Mouse (Mus musculus): Measurements from ENCODE around the gene Tbc1d23. TPM values are rescaled to one million over a fixed set of nuclear protein-coding genes. Genes with fewer than 3 reads are reported as not detected.
"Not testable (repeated sequence)": the region's sequence is repeated elsewhere in the genome, so short reads cannot be mapped to it uniquely, and the experiment has no call there.

The Tbc1d23 gene
- polyA plus RNA-seq, 1 experiment from 2014 or later, result 23.2 TPM

DNA sequence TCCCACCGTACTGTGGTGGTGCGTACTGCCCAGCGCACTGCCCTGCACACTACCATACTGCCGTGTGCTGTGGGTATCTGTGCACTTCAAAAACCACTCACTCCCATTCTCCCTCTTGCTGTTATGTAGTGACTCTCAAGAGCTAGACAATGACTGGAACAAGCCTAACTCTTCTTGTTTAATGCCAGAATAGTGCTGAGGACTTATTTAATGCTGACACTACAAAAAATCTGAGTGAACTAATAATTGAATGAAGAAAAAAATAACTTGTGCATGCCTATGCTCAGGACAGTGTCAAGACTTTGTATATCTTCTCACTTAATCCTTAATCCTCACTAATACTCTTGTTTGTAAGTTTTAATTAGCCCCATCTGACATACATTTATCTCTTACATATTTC is 16.2 kb upstream of the Tbc1d23 start:
- H3K27ac ChIP-seq, result no peak overlapping the region
- H3K9me3 ChIP-seq, result no peaks in the 10 kb centered on the region

DNA sequence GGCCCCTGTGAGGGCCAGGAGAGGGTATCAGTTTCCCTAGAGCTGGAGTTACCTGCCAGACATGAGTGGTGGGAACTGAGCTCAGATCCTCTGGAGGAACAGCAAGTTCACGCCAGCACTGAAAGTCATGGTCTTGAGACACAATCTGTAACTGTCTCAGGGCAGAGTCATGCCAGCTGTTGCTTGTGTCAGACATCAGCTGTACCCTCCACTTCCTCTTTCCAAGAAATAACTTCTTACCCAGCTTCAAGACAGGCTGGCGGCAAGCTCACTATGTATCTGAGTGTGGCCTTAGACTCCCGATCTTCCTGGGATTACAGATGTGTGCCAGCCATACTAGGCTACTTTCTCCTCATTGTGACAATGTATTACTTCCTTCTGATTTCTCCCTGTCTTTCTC is 15.3 kb upstream of the Tbc1d23 start:
- WGBS, result 79% methylated on average over 3 of the region's 3 CpGs
- Histone ChIP-seq H3K4me1 (no peaks in the 10 kb centered on the region), H3K27me3 (replicated peaks) (no peaks in the 10 kb centered on the region), H3K4me2 (no peak overlapping the region), H3K9ac (no peak overlapping the region), H3K9me3 (no peaks in the 10 kb centered on the region), H3K36me3 (no peaks in the 10 kb centered on the region), H3K4me3 (replicated peaks) (no peak overlapping the region), H3K27ac (no peak overlapping the region)
- no peak for ATAC-seq (ENCODE audit: insufficient read depth, low FRiP score, low read depth)

More for the DNA sequence above, 16.2 kb upstream of the Tbc1d23 start:
- Histone ChIP-seq H3K9ac (no peak overlapping the region), H3K36me3 (no peaks in the 10 kb centered on the region), H3K27me3 (replicated peaks) (no peaks in the 10 kb centered on the region), H3K4me1 (0 out of 2 replicates have a peak, but pooled peaks cover 2% of the 10 kb centered on the region), H3K4me2 (no peak overlapping the region), H3K4me3 (replicated peaks) (no peak overlapping the region)
- 87% methylated on average over 4 of the region's 4 CpGs for WGBS
- no peak for ATAC-seq (ENCODE audit: insufficient read depth, low FRiP score, low read depth)

DNA sequence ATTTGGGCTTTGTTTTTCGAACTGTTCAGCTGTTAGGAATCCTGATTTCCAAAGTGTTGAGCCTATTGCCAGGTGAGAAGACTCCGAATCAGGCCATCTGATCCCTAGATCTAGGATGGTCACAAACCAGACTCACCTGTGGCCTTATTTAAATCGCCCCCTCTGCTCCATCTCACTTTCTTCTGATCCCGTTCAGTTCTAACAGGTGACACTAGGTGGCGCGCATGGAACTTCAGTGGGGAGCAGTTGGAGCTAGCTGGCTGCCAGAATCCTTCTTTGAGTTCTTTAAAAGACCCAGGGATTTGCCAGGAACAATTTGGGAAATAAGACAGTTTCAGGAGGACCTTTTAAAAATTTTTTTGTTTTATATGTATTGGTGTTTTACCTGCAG is 12.5 kb upstream of the Tbc1d23 start:
- no peak overlapping the region for H3K4me3 ChIP-seq (replicated peaks)
- no peaks in the 10 kb centered on the region for H3K4me1 ChIP-seq
- no peak overlapping the region for H3K27ac ChIP-seq
- H3K4me2 ChIP-seq, result peak overlapping the region; percentile 15; the same call in 1 of the 2 replicates
- no peaks in the 10 kb centered on the region for H3K27me3 ChIP-seq (replicated peaks)
- WGBS, result 9% methylated on average over 6 of the region's 6 CpGs
- H3K36me3 ChIP-seq, result no peaks in the 10 kb centered on the region
- no peaks in the 10 kb centered on the region for H3K9me3 ChIP-seq
- peak; percentile 60; the same call in 1 of the 2 replicates for ATAC-seq (ENCODE audit: insufficient read depth, low FRiP score, low read depth)
- no peak overlapping the region for H3K9ac ChIP-seq

DNA sequence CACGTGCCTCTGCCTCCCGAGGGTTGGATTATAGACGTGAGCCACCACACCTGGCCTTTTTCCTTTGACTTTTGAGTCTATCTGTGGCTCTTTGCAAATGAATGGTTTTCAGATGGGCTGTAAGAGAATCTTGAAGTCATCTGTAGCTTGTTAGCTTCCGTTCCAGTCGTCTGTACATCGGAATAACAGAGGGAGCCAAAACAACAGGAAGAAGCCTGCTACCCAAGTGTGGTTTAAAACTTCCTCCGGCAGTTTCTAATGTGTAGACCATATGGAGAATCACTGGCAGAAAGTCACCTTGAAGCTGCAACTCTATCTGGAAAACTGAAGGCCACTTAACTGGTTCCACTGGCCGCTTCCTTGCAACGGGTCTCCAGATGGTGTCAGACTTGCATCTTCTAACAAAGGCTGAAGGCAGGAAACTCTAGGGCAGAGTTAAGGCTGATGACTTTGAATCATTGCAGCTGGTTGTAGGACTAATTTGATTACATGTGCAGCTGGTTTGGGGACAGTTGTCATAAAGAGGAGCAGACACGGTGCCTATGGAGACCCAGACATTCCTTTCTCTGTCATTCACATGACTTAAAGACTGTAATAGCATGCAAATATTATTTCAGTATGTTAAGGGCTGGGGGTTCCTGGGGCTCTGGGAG is 12.0 kb upstream of the Tbc1d23 start:
- Histone ChIP-seq H3K4me3 (replicated peaks) (no peak overlapping the region), H3K4me2 (peak overlapping the region; percentile 15; the same call in 1 of the 2 replicates), H3K9ac (no peak overlapping the region), H3K27ac (no peak overlapping the region), H3K4me1 (no peaks in the 10 kb centered on the region), H3K27me3 (replicated peaks) (no peaks in the 10 kb centered on the region), H3K36me3 (no peaks in the 10 kb centered on the region), H3K9me3 (no peaks in the 10 kb centered on the region)
- ATAC-seq (ENCODE audit: insufficient read depth, low FRiP score, low read depth), result no peak; the same call in 1 of the 2 replicates
- 43% methylated on average over 10 of the region's 10 CpGs for WGBS

DNA sequence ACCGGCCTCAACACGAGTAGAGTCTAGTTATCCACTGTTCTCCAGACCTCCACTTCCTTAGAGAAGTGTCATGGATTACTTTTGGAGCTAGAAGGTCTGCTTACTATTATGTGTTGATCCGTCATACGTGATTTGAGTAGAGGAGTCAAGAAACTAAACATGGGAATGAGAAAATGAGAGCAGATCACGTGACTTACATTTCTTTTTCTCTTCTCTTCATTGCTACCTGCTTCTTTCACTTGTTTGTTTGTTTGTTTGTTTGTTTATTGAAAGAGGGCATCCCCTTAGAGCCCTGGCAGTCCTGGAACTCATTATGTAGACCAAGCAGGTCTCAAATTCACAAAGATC is 11.5 kb upstream of the Tbc1d23 start:
- H3K4me2 ChIP-seq, result no peak overlapping the region
- H3K4me1 ChIP-seq, result no peaks in the 10 kb centered on the region
- no peak overlapping the region for H3K4me3 ChIP-seq (replicated peaks)
- H3K27ac ChIP-seq, result no peak overlapping the region
- no peak overlapping the region for H3K9ac ChIP-seq
- WGBS, result 83% methylated on average over 5 of the region's 5 CpGs
- no peak for ATAC-seq (ENCODE audit: insufficient read depth, low FRiP score, low read depth)
- no peaks in the 10 kb centered on the region for H3K9me3 ChIP-seq
- no peaks in the 10 kb centered on the region for H3K36me3 ChIP-seq
- H3K27me3 ChIP-seq (replicated peaks), result no peaks in the 10 kb centered on the region

DNA sequence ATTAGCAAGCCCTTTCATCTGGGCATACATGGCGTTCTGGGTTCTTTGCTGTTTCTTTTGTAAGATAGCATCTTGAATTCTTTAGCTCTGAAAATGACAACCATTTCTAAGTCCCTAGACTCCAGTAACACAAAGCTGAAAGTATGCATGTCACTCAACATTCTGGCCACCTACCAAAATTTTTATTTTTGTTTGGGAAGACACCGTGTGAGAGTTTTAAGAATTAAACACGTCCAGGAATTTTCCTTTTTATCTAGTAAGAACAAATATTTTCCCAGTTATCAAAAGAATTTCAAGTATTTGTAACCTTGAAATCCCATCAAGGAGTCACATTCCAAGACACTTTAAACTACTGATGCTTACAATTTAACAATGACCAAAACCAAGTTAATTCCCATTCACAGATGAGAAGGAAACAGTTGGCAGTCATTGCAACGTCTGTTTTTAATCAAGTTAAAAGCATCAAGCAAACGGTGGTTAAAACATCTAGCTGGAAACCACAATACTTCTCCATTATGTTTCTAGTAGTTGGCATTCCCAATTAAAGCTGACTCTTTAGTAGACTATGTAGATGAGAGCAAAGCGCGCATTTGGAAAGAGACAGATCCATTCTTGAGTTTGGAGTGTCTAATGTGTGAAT is 4.7 kb upstream of the Tbc1d23 start:
- WGBS, result 46% methylated on average over 7 of the region's 7 CpGs
- no peaks in the 10 kb centered on the region for H3K36me3 ChIP-seq
- no peaks in the 10 kb centered on the region for H3K27me3 ChIP-seq (replicated peaks)
- no peak overlapping the region for H3K9ac ChIP-seq
- no peak overlapping the region for H3K4me3 ChIP-seq (replicated peaks)
- H3K4me2 ChIP-seq, result no peak overlapping the region
- no peak overlapping the region for H3K27ac ChIP-seq
- H3K9me3 ChIP-seq, result no peaks in the 10 kb centered on the region
- ATAC-seq (ENCODE audit: insufficient read depth, low FRiP score, low read depth), result no peak
- H3K4me1 ChIP-seq, result no peaks in the 10 kb centered on the region

DNA sequence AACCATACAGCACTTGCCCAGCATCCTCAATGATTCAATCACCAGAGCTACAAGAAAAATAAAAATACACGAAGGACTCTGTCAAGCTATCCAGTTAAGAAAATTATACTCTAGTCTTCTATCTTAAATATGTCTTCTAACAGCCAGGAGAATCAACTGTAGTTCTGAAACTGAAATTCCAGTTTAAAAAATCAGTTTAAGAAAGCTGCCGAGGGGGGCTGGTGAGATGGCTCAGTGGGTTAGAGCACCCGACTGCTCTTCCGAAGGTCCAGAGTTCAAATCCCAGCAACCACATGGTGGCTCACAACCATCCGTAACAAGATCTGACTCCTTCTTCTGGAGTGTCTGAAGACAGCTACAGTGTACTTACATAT is 620 bp upstream of the Tbc1d23 start:
- WGBS, result 69% methylated on average over 5 of the region's 5 CpGs
- not testable (repeated sequence) for H3K9ac ChIP-seq; ATAC-seq (ENCODE audit: insufficient read depth, low FRiP score, low read depth)

DNA sequence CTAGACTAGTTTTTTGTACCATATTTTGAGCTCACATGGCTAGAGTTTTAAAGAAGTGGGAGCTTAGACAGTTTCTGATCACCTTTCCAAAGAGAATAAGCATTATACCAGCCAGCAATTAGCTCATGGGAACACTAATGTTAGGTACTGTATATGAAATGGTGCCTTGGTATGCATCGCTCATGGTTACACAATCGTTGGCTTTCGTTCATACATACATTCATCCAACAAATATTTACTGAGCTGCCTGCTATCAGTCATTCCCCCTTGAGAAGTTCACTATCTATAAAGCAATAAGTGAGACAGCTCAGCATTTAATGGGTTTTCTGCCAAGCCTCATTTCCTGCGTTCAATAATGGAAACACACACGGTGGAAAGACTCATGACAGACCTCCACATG is 4.9 kb downstream of the Tbc1d23 start:
- Histone ChIP-seq H3K4me2 (no peak overlapping the region), H3K4me3 (replicated peaks) (no peak overlapping the region), H3K27ac (no peak overlapping the region), H3K36me3 (no peaks in the 10 kb centered on the region), H3K9me3 (no peaks in the 10 kb centered on the region), H3K27me3 (replicated peaks) (no peaks in the 10 kb centered on the region), H3K4me1 (peaks cover 10% of the 10 kb centered on the region), H3K9ac (no peak overlapping the region)
- 64% methylated on average over 5 of the region's 5 CpGs for WGBS
- no peak for ATAC-seq (ENCODE audit: insufficient read depth, low FRiP score, low read depth)

More for the DNA sequence above, 620 bp upstream of the Tbc1d23 start:
- not testable (repeated sequence) for H3K36me3 ChIP-seq; H3K27ac ChIP-seq; H3K9me3 ChIP-seq; H3K4me1 ChIP-seq; H3K27me3 ChIP-seq (replicated peaks)
- Histone ChIP-seq H3K4me2 (peak overlapping the region; percentile 73), H3K4me3 (replicated peaks) (peak overlapping the region; percentile 99; the same call in 1 of the 2 replicates)

DNA sequence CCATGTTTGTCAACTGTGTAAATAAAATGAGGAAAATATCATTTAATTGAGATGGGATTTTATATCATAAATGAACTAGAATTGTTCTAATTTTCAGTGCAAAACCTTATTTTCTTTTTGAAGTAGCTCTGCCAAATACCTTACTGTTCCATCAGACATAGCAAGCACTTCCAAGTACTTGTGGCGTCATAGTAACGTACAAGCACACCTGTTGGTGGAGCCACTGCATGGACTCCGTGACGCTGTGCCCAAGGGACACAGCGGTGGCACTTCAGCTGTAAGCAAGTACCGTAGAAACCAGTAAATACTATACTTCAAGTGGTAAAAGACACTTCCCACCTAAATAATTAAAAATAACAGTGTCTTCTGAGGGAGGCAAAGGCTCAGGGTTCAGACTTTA is 10.9 kb downstream of the Tbc1d23 start:
- Histone ChIP-seq H3K4me1 (no peaks in the 10 kb centered on the region), H3K27ac (no peak overlapping the region), H3K9ac (no peak overlapping the region), H3K27me3 (replicated peaks) (no peaks in the 10 kb centered on the region), H3K4me3 (replicated peaks) (no peak overlapping the region), H3K9me3 (no peaks in the 10 kb centered on the region), H3K4me2 (no peak overlapping the region), H3K36me3 (peaks cover 3% of the 10 kb centered on the region; the same call in 1 of the 2 replicates)
- WGBS, result 94% methylated on average over 6 of the region's 6 CpGs
- ATAC-seq (ENCODE audit: insufficient read depth, low FRiP score, low read depth), result no peak

DNA sequence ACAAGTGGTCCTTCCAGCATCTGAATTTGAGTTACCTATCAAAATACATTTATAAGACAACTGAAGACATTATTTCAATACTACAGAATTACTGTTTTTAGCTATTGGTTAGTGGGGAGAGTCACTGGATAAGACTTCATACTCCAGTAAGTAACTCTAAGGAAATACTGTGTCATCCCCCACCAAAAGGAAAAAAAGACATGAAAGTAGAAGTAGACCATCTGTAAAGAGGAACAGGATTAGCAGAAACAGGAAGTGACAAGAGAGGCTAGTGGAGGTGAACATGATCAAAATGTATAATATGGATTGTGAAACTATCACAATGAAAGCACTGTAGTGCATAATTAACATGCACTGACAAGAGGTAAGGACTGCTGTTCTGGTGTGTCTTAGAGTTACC is 15.3 kb downstream of the Tbc1d23 start:
- ATAC-seq (ENCODE audit: insufficient read depth, low FRiP score, low read depth), result no peak
- Histone ChIP-seq H3K4me1 (no peaks in the 10 kb centered on the region), H3K4me3 (replicated peaks) (no peak overlapping the region), H3K27ac (no peak overlapping the region; the same call in 1 of the 2 replicates), H3K9ac (no peak overlapping the region), H3K4me2 (no peak overlapping the region), H3K9me3 (no peaks in the 10 kb centered on the region), H3K36me3 (peaks cover 7% of the 10 kb centered on the region; the same call in 1 of the 2 replicates), H3K27me3 (replicated peaks) (no peaks in the 10 kb centered on the region)

DNA sequence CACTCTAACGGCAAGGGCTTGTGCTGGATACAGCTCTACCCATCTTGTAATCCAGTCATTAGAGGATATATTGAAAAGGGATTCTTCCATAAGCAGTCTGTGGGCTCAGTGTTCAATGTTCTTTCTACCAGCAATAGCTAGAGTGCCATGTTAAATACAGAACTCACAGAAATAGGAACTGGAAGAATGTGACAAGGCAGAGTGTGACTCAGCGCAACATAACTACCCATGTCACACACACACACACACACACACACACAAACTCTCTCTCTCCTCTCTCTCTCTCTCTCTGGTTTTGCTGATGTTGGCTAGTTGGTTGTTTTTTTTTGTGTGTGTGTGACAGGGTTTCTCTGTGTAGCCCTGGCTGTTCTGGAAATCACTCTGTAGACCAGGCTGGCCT is 20.3 kb downstream of the Tbc1d23 start:
- WGBS, result 90% methylated on average over 2 of the region's 2 CpGs
- H3K27me3 ChIP-seq (replicated peaks), result no peaks in the 10 kb centered on the region

DNA sequence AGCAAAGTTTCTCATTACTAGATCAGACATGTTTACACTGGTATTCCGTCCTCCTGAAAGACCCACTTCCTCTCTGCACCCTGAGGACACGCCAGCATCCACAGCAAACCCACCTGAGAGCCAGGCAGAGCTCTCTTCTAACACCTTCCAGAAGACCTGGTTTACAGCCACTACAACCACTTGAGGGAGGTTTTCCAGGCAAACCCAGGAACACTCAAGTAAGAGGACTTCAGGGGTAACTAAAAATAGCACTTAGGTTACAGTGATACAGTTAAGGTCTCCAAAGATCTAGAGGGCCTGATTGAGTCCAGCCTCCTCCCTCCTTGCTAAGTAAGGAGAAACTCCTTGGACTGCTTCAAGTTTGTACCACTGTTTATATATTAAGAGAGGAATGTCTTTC is 23.0 kb downstream of the Tbc1d23 start:
- no peak overlapping the region for H3K9ac ChIP-seq
- H3K4me2 ChIP-seq, result no peak overlapping the region
- no peaks in the 10 kb centered on the region for H3K9me3 ChIP-seq
- no peak overlapping the region for H3K27ac ChIP-seq
- H3K27me3 ChIP-seq (replicated peaks), result no peaks in the 10 kb centered on the region
- H3K36me3 ChIP-seq, result 0 out of 2 replicates have a peak, but pooled peaks cover 8% of the 10 kb centered on the region
- no peaks in the 10 kb centered on the region for H3K4me1 ChIP-seq
- WGBS, result 93% methylated on average over 2 of the region's 2 CpGs
- H3K4me3 ChIP-seq (replicated peaks), result no peak overlapping the region
- no peak for ATAC-seq (ENCODE audit: insufficient read depth, low FRiP score, low read depth)

More for the DNA sequence above, 20.3 kb downstream of the Tbc1d23 start:
- no peak for ATAC-seq (ENCODE audit: insufficient read depth, low FRiP score, low read depth)
- Histone ChIP-seq H3K9ac (no peak overlapping the region), H3K36me3 (0 out of 2 replicates have a peak, but pooled peaks cover 8% of the 10 kb centered on the region), H3K27ac (no peak overlapping the region), H3K4me2 (no peak overlapping the region), H3K9me3 (no peaks in the 10 kb centered on the region), H3K4me3 (replicated peaks) (no peak overlapping the region), H3K4me1 (no peaks in the 10 kb centered on the region)

All from stomach, embryonic 15.5 days (tissue).